34 mouse cellular contexts compared by ENCODE assay signal in genomic region chr2:26596898-26597297, GRCm38 (mm10). TPM values are rescaled to one million over a fixed set of nuclear protein-coding genes. Genes with fewer than 3 reads are reported as not detected.
A peak's percentile ranks its signal among the peaks of the same experiment; 100 is the strongest.
DNase-seq lines count a peak whose midpoint lies in the region; ATAC-seq and TF ChIP-seq lines count a peak whose summit lies in the region.
"Had no signal": no experiment of that assay in that cellular context is flagged by ENCODE, and none has a peak within 500 bp of the region (broad histone marks: within the 10 kb centered on the region; RNA-seq: fewer than 3 reads in every experiment).

No protein-coding gene starts in this region.

- no peak for TF ChIP-seq EP300 in liver, postnatal 0 days (IDR thresholded peaks at IDR 0.05; ENCODE audit: low read depth)

- H3K9ac ChIP-seq in liver, postnatal 0 days (replicated peaks): no peak overlapping the region; the same call in 1 of the 2 replicates
- no peak overlapping the region for H3K9ac ChIP-seq in liver, embryonic 11.5 days (ENCODE audit: low read depth, low read length)
- H3K9ac ChIP-seq: embryonic facial prominence, embryonic 13.5 days; embryonic facial prominence, embryonic 15.5 days; forebrain, embryonic 12.5 days had no signal

- TF ChIP-seq CTCF in liver, postnatal 0 days (IDR thresholded peaks at IDR 0.05; ENCODE audit: low read depth): no peak

- peak; percentile 8 for DNase-seq in adrenal gland, postnatal 14 days
- DNase-seq in adrenal gland, adult 2 months: no peak
- DNase-seq in kidney, postnatal 10 days: peak; percentile 27
- no peak for DNase-seq in kidney, adult 18-20 months
- no peak for DNase-seq in liver, postnatal 0 days
- no peak for DNase-seq in liver, embryonic 11.5 days (ENCODE audit: low spot score)
- DNase-seq in lung, postnatal 14 days: peak; percentile 4
- no peak for DNase-seq in lung, postnatal 25 days (ENCODE audit: low spot score)
- DNase-seq: adrenal gland, postnatal 10 days; adrenal gland, postnatal 36 days; B cell, adult 2 months; cerebellum, adult 11 months; cerebellum, adult 18-20 months; cerebellum, adult 8-10 months; cerebellum, adult 9-11 months; cerebellum, postnatal 14 days; cerebellum, postnatal 36 days; embryo, embryonic 11 days had no signal

- H3K27me3 ChIP-seq in liver, postnatal 0 days (ENCODE audit: insufficient read depth, low read length): no peaks in the 10 kb centered on the region
- no peaks in the 10 kb centered on the region for H3K27me3 ChIP-seq in liver, embryonic 11.5 days (replicated peaks; ENCODE audit: control insufficient read depth, insufficient read depth, low read length)
- H3K27me3 ChIP-seq: embryonic facial prominence, embryonic 13.5 days; embryonic facial prominence, embryonic 15.5 days; Patski had no signal

- no peaks in the 10 kb centered on the region for H3K9me3 ChIP-seq in liver, postnatal 0 days (ENCODE audit: low read length)
- no peaks in the 10 kb centered on the region for H3K9me3 ChIP-seq in liver, embryonic 11.5 days (ENCODE audit: control insufficient read depth, low read length)
- H3K9me3 ChIP-seq: embryonic facial prominence, embryonic 13.5 days; embryonic facial prominence, embryonic 15.5 days; forebrain, embryonic 10.5 days; forebrain, embryonic 12.5 days; G1E had no signal

- H3K4me2 ChIP-seq in liver, postnatal 0 days (ENCODE audit: low read depth, low read length): no peak overlapping the region
- H3K4me2 ChIP-seq in liver, embryonic 11.5 days: no peak overlapping the region
- H3K4me2 ChIP-seq: embryonic facial prominence, embryonic 13.5 days; embryonic facial prominence, embryonic 15.5 days; forebrain, embryonic 12.5 days had no signal

- H3K4me3 ChIP-seq in liver, postnatal 0 days (ENCODE audit: low read depth, low read length): no peak overlapping the region
- no peak overlapping the region for H3K4me3 ChIP-seq in liver, embryonic 11.5 days (ENCODE audit: low read depth, low read length)
- H3K4me3 ChIP-seq: embryonic facial prominence, embryonic 13.5 days; embryonic facial prominence, embryonic 15.5 days; erythroblast, embryonic 14.5 days; forebrain, embryonic 10.5 days; forebrain, embryonic 12.5 days had no signal

- 86% methylated on average over 3 of the region's 3 CpGs for WGBS in liver, postnatal 0 days (ENCODE audit: insufficient replicate concordance)
- 93% methylated on average over 3 of the region's 3 CpGs for WGBS in liver, embryonic 11.5 days

- peak overlapping the region; percentile 96; the same call in 1 of the 2 replicates for H3K27ac ChIP-seq in liver, postnatal 0 days (ENCODE audit: low read depth)
- H3K27ac ChIP-seq in liver, embryonic 11.5 days (ENCODE audit: low read depth, low read length): no peak overlapping the region
- H3K27ac ChIP-seq: embryonic facial prominence, embryonic 13.5 days; embryonic facial prominence, embryonic 15.5 days; forebrain, embryonic 10.5 days; forebrain, embryonic 12.5 days had no signal

- H3K4me1 ChIP-seq in liver, postnatal 0 days (ENCODE audit: insufficient read depth): peaks cover 44% of the 10 kb centered on the region
- peaks cover 23% of the 10 kb centered on the region for H3K4me1 ChIP-seq in liver, embryonic 11.5 days (replicated peaks; ENCODE audit: control insufficient read depth, insufficient read depth, low read length)
- H3K4me1 ChIP-seq: forebrain, embryonic 12.5 days had no signal

- H3K36me3 ChIP-seq in liver, postnatal 0 days (replicated peaks; ENCODE audit: insufficient read depth, low read length): peaks cover 34% of the 10 kb centered on the region
- H3K36me3 ChIP-seq in liver, embryonic 11.5 days (ENCODE audit: control insufficient read depth, insufficient read depth, low read length): peaks cover 6% of the 10 kb centered on the region; the same call in 1 of the 2 replicates
- H3K36me3 ChIP-seq: forebrain, embryonic 12.5 days had no signal

- ATAC-seq in liver, postnatal 0 days: no peak
- ATAC-seq in liver, embryonic 11.5 days (replicated peaks; ENCODE audit: low FRiP score): no peak
- ATAC-seq: activated CD4-positive, CD25-positive, alpha-beta regulatory T cell, adult 4 months; CD4-positive, CD25-positive, alpha-beta regulatory T cell, adult 4 months; forebrain, embryonic 14.5 days; forebrain, embryonic 16.5 days; Patski had no signal

RNA-seq across cellular contexts. Expression of gene Agpat2, which starts 7.3 kb away (rescaled TPM):
- total RNA-seq in adrenal gland, postnatal 14 days (2021): 271 and 405 TPM in 2 replicates
- 100 to 1,000 TPM; 469 to 591 TPM for total RNA-seq in adrenal gland, adult 2 months (2021)
- 584 and 714 TPM in 2 replicates for polyA plus RNA-seq in adrenal gland, adult 2 months (2012; rRNA removed)
- polyA plus RNA-seq in liver, postnatal 0 days (2015; fragmentation: Nextera tagmentation; extraction: Ambion mirVana): 215 and 221 TPM in 2 replicates
- polyA plus RNA-seq in liver, embryonic 11.5 days (2014; fragmentation: Nextera tagmentation; extraction: Ambion mirVana): 36.1 and 40.1 TPM in 2 replicates

RNA-seq across cellular contexts. Expression of gene Gm20532, which starts 10.5 kb away (rescaled TPM):
- not detected in 2 replicates for total RNA-seq in adrenal gland, postnatal 14 days (2021)
- total RNA-seq in adrenal gland, adult 2 months (2021): not detected
- not detected in 2 replicates for polyA plus RNA-seq in adrenal gland, adult 2 months (2012; rRNA removed)
- polyA plus RNA-seq in liver, postnatal 0 days (2015; fragmentation: Nextera tagmentation; extraction: Ambion mirVana): not detected in 2 replicates
- not detected in 2 replicates for polyA plus RNA-seq in liver, embryonic 11.5 days (2014; fragmentation: Nextera tagmentation; extraction: Ambion mirVana)
- total RNA-seq: adrenal gland, adult 18-20 months; adrenal gland, postnatal 10 days; adrenal gland, postnatal 36 days; CH12.LX; common myeloid progenitor, adult 5-6 weeks; G1E had no signal
- polyA plus RNA-seq: activated CD4-positive, CD25-positive, alpha-beta regulatory T cell, adult 4 months; brain, embryonic 14.5 days; CD4-positive, CD25-positive, alpha-beta regulatory T cell, adult 4 months; embryonic facial prominence, embryonic 11.5 days; embryonic facial prominence, embryonic 13.5 days; embryonic facial prominence, embryonic 15.5 days; erythroblast, embryonic 14.5 days; forebrain, embryonic 10.5 days; forebrain, embryonic 12.5 days; forebrain, embryonic 14.5 days; forebrain, embryonic 16.5 days; G1E; Patski had no signal

RNA-seq across cellular contexts. Expression of gene Egfl7, which starts 17.1 kb away (rescaled TPM):
- total RNA-seq in adrenal gland, postnatal 14 days (2021): 217 and 247 TPM in 2 replicates
- total RNA-seq in adrenal gland, adult 2 months (2021): 100 to 1,000 TPM in 1 of 2 experiments, 10 to 100 TPM in 1; 71.2 to 146 TPM
- polyA plus RNA-seq in adrenal gland, adult 2 months (2012; rRNA removed): 355 and 444 TPM in 2 replicates
- 49.6 and 53.0 TPM in 2 replicates for polyA plus RNA-seq in liver, postnatal 0 days (2015; fragmentation: Nextera tagmentation; extraction: Ambion mirVana)
- 161 and 181 TPM in 2 replicates for polyA plus RNA-seq in liver, embryonic 11.5 days (2014; fragmentation: Nextera tagmentation; extraction: Ambion mirVana)
- polyA plus RNA-seq: CD4-positive, CD25-positive, alpha-beta regulatory T cell, adult 4 months had no signal

RNA-seq across cellular contexts. Expression of gene Fam69b, which starts 31.4 kb away (rescaled TPM):
- total RNA-seq in adrenal gland, postnatal 14 days (2021): 10.0 and 12.3 TPM in 2 replicates
- 10 to 100 TPM in 1 of 2 experiments, 1 to 10 TPM in 1; 6.9 to 15.7 TPM for total RNA-seq in adrenal gland, adult 2 months (2021)
- 21.8 and 33.4 TPM in 2 replicates for polyA plus RNA-seq in adrenal gland, adult 2 months (2012; rRNA removed)
- 0.48 and 0.56 TPM in 2 replicates for polyA plus RNA-seq in liver, postnatal 0 days (2015; fragmentation: Nextera tagmentation; extraction: Ambion mirVana)
- polyA plus RNA-seq in liver, embryonic 11.5 days (2014; fragmentation: Nextera tagmentation; extraction: Ambion mirVana): 10.5 and 11.1 TPM in 2 replicates
- polyA plus RNA-seq: erythroblast, embryonic 14.5 days; G1E had no signal

Comparison
In these comparisons a context has a peak if more than half of its experiments do, and no peak if none do; other contexts are left out.
1. DNase-seq: peak in adrenal gland, postnatal 14 days (single experiment), kidney, postnatal 10 days (single experiment) and lung, postnatal 14 days (single experiment); none in adrenal gland, adult 2 months (single experiment), kidney, adult 18-20 months (single experiment), liver, postnatal 0 days (single experiment), liver, embryonic 11.5 days (single experiment) and lung, postnatal 25 days (single experiment).